Mouse (Mus musculus): Measurements from ENCODE around the gene Men1. TPM values are rescaled to one million over a fixed set of nuclear protein-coding genes. Genes with fewer than 3 reads are reported as not detected.

The Men1 gene
- polyA plus RNA-seq, 1 experiment, result 38.5 TPM

- peak overlapping the region; percentile 67 for H3K27ac ChIP-seq (ENCODE audit: insufficient read depth, low read depth, low read length)
- no peaks in the 10 kb centered on the region for H3K27me3 ChIP-seq (ENCODE audit: control insufficient read depth, insufficient read depth, low read length)
- TF ChIP-seq POLR2A (IDR thresholded peaks at IDR 0.05; ENCODE audit: low read depth, low read length), result no peak
- peaks cover 31% of the 10 kb centered on the region for H3K4me1 ChIP-seq (ENCODE audit: control insufficient read depth, insufficient read depth, insufficient read length, low read length)
- 76% methylated on average over 7 of the region's 7 CpGs for WGBS
- H3K4me3 ChIP-seq (ENCODE audit: low read depth, low read length), result no peak overlapping the region
- peaks cover 53% of the 10 kb centered on the region for H3K36me3 ChIP-seq (ENCODE audit: control insufficient read depth, insufficient read depth, low read length)
Measured at GRCm38 (mm10) chr19:6299450-6300267, 35.1 kb upstream of the Men1 start.

GRCm38 (mm10) chr19:6300402-6300841 lies 34.4 kb upstream of the Men1 start:
- no peak for TF ChIP-seq POLR2A (IDR thresholded peaks at IDR 0.05; ENCODE audit: low read depth, low read length)
- TF ChIP-seq CTCF (IDR thresholded peaks at IDR 0.05; ENCODE audit: extremely low read depth, insufficient read length, insufficient replicate concordance, low read depth, low read length), result no peak
- no peak overlapping the region for H3K4me3 ChIP-seq (ENCODE audit: low read depth, low read length)
- no peak overlapping the region; the same call in 1 of the 2 replicates for H3K27ac ChIP-seq (ENCODE audit: insufficient read depth, low read depth, low read length)
- no peaks in the 10 kb centered on the region for H3K27me3 ChIP-seq (ENCODE audit: control insufficient read depth, insufficient read depth, low read length)
- peaks cover 46% of the 10 kb centered on the region for H3K36me3 ChIP-seq (ENCODE audit: control insufficient read depth, insufficient read depth, low read length)
- H3K4me1 ChIP-seq (ENCODE audit: control insufficient read depth, insufficient read depth, insufficient read length, low read length), result peaks cover 28% of the 10 kb centered on the region
- WGBS, result 69% methylated on average over 7 of the region's 7 CpGs

GRCm38 (mm10) chr19:6302114-6302513 lies 32.7 kb upstream of the Men1 start:
- peaks cover 22% of the 10 kb centered on the region for H3K4me1 ChIP-seq (ENCODE audit: control insufficient read depth, insufficient read depth, insufficient read length, low read length)
- no peak overlapping the region for H3K27ac ChIP-seq (ENCODE audit: insufficient read depth, low read depth, low read length)
- 91% methylated on average over 5 of the region's 5 CpGs for WGBS

GRCm38 (mm10) chr19:6302522-6302921 lies 32.3 kb upstream of the Men1 start:
- Histone ChIP-seq H3K4me3 (ENCODE audit: low read depth, low read length) (no peak overlapping the region), H3K27ac (ENCODE audit: insufficient read depth, low read depth, low read length) (no peak overlapping the region), H3K27me3 (ENCODE audit: control insufficient read depth, insufficient read depth, low read length) (no peaks in the 10 kb centered on the region), H3K36me3 (ENCODE audit: control insufficient read depth, insufficient read depth, low read length) (peaks cover 28% of the 10 kb centered on the region), H3K4me1 (ENCODE audit: control insufficient read depth, insufficient read depth, insufficient read length, low read length) (peaks cover 18% of the 10 kb centered on the region)
- no peak for TF ChIP-seq POLR2A (IDR thresholded peaks at IDR 0.05; ENCODE audit: low read depth, low read length)
- TF ChIP-seq CTCF (IDR thresholded peaks at IDR 0.05; ENCODE audit: extremely low read depth, insufficient read length, insufficient replicate concordance, low read depth, low read length), result no peak
- WGBS, result 62% methylated on average over 4 of the region's 4 CpGs

More at GRCm38 (mm10) chr19:6302114-6302513, 32.7 kb upstream of the Men1 start:
- H3K4me3 ChIP-seq (ENCODE audit: low read depth, low read length), result no peak overlapping the region
- TF ChIP-seq CTCF (IDR thresholded peaks at IDR 0.05; ENCODE audit: extremely low read depth, insufficient read length, insufficient replicate concordance, low read depth, low read length), result no peak
- TF ChIP-seq POLR2A (IDR thresholded peaks at IDR 0.05; ENCODE audit: low read depth, low read length), result no peak
- peaks cover 32% of the 10 kb centered on the region for H3K36me3 ChIP-seq (ENCODE audit: control insufficient read depth, insufficient read depth, low read length)
- H3K27me3 ChIP-seq (ENCODE audit: control insufficient read depth, insufficient read depth, low read length), result no peaks in the 10 kb centered on the region

GRCm38 (mm10) chr19:6303831-6304230 lies 30.9 kb upstream of the Men1 start:
- Histone ChIP-seq H3K4me1 (ENCODE audit: control insufficient read depth, insufficient read depth, insufficient read length, low read length) (peaks cover 18% of the 10 kb centered on the region), H3K27me3 (ENCODE audit: control insufficient read depth, insufficient read depth, low read length) (no peaks in the 10 kb centered on the region), H3K27ac (ENCODE audit: insufficient read depth, low read depth, low read length) (no peak overlapping the region), H3K36me3 (ENCODE audit: control insufficient read depth, insufficient read depth, low read length) (peaks cover 16% of the 10 kb centered on the region), H3K4me3 (ENCODE audit: low read depth, low read length) (no peak overlapping the region)
- TF ChIP-seq POLR2A (IDR thresholded peaks at IDR 0.05; ENCODE audit: low read depth, low read length), result no peak
- no peak for TF ChIP-seq CTCF (IDR thresholded peaks at IDR 0.05; ENCODE audit: extremely low read depth, insufficient read length, insufficient replicate concordance, low read depth, low read length)
- WGBS, result 75% methylated on average over 6 of the region's 6 CpGs

GRCm38 (mm10) chr19:6304787-6305516 lies 29.8 kb upstream of the Men1 start:
- Histone ChIP-seq H3K36me3 (ENCODE audit: control insufficient read depth, insufficient read depth, low read length) (peaks cover 8% of the 10 kb centered on the region; the same call in 1 of the 2 replicates), H3K4me1 (ENCODE audit: control insufficient read depth, insufficient read depth, insufficient read length, low read length) (peaks cover 11% of the 10 kb centered on the region; the same call in 1 of the 2 replicates), H3K4me3 (ENCODE audit: low read depth, low read length) (no peak overlapping the region), H3K27me3 (ENCODE audit: control insufficient read depth, insufficient read depth, low read length) (no peaks in the 10 kb centered on the region), H3K27ac (ENCODE audit: insufficient read depth, low read depth, low read length) (no peak overlapping the region)
- TF ChIP-seq POLR2A (IDR thresholded peaks at IDR 0.05; ENCODE audit: low read depth, low read length) (no peak), CTCF (IDR thresholded peaks at IDR 0.05; ENCODE audit: extremely low read depth, insufficient read length, insufficient replicate concordance, low read depth, low read length) (peak; percentile 97)
- WGBS, result 10% methylated on average over 5 of the region's 5 CpGs
